Mouse (Mus musculus): ENCODE measurements at regions not wholly inside any gene's neighbourhood (a gene's known extent, or its start where the extent isn't known, plus 50 kb on each side); places are given as distances from the start of the nearest gene placed in this dataset.

DNA sequence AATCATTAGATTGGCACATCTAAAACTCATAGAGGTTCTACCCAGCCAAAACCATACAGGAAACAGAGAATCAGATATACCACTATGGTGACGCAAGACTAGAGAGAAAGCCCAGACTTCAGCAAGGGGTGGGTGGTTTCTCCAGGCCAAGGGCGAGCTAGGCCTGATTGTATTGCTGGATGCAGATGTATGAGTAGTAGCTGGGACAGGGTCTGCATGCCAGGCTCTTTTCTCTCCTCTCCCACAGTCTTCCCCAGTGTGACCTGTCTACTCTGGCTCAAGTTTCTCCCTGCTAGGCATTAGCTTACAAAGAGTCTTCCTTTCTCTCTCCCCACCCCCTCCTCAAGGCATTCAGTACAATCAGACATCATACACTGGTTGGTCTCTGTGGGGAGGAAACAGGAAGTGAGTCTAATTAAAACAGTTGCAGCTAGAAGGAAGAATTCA is 181.8 kb upstream of the Sesn3 start:
- no peak for DNase-seq (ENCODE audit: low read depth)

- DNase-seq (ENCODE audit: low read depth), result no peak
Measured at GRCm38 (mm10) chr9:14103538-14103937, 171.3 kb upstream of the Sesn3 start.

DNA sequence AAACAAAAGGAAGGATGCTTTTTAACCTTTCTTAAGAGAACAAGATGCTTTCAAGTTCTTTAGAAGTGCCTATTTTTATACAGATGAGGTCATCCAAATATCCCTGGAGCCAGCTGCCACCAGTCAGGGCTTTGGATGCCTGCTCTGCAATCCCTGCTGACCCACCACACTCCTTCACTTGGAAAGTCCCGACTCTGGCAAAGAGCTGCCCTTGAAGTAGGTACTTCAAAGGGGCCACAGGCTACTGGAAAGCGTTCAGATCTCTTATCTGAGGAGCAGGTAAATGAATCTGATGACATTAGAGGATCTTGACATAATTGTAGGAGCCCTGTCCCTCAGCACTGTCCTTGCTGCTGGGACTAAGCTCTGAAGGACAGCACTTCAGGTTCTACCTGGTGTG is 169.9 kb upstream of the Sesn3 start:
- no peak for DNase-seq (ENCODE audit: low read depth)

- no peak for DNase-seq (ENCODE audit: low read depth)
Measured at GRCm38 (mm10) chr9:14106371-14106770, 168.5 kb upstream of the Sesn3 start.

DNA sequence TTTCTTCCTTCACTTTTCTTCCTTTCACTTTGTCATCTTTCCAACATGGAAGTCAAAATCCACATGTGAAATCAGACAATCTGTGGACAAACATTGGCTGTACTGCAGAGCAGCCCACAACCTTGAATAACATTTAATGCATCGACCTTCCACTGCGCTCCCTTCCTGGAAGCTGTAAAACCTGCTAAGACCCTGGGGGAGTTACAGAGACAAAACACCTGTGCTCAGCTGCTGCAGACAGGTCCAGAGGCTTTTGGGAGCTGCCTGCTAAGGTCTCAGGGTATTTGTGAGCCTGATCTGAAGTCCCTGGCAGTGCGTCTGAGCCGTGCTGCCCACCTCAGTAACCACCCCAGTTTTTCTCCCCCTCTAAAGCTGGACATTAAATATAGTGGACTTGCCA is 166.1 kb upstream of the Sesn3 start:
- no peak for DNase-seq (ENCODE audit: low read depth)

DNA sequence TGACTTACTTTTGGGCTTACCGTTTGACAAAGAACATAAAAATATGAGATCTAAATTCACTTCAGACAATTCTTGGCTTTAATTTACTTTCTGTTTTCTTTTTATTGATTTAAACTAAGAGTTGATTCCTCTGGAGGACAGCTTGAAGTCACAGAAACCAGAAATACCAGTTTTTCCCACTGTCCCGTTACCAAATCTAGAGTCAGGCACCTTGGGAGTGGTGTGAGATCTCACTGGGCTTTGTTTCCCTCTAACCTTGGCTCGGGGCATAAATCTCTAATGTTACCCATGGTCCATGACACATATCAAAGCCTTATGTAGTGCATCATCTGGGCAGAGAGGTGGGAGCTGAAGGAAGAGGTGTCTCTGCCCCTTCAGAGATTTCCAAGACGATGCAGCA is 165.4 kb upstream of the Sesn3 start:
- no peak for DNase-seq (ENCODE audit: low read depth)

GRCm38 (mm10) chr9:14111713-14112112 is 163.2 kb upstream of the Sesn3 start:
- DNase-seq (ENCODE audit: low read depth), result no peak

DNA sequence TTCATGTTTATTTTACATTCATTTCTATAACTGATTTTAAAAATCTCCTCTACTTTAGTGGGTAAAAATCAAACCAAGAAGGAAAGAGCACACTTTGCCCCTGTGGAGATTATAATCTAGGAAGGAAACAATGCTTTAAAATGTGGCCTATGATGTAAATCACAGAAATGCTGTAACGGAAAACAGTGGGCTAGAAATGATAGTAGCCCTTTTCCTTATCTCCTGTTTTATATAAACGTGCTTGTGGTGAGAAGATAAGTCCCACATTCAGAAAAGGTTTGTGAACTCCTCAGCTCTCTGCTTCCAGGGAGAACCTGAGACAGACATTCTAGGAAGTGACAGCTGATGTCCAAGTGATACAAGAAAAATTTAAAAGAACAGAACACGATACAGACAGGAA is 159.3 kb upstream of the Sesn3 start:
- DNase-seq (ENCODE audit: low read depth), result no peak

DNA sequence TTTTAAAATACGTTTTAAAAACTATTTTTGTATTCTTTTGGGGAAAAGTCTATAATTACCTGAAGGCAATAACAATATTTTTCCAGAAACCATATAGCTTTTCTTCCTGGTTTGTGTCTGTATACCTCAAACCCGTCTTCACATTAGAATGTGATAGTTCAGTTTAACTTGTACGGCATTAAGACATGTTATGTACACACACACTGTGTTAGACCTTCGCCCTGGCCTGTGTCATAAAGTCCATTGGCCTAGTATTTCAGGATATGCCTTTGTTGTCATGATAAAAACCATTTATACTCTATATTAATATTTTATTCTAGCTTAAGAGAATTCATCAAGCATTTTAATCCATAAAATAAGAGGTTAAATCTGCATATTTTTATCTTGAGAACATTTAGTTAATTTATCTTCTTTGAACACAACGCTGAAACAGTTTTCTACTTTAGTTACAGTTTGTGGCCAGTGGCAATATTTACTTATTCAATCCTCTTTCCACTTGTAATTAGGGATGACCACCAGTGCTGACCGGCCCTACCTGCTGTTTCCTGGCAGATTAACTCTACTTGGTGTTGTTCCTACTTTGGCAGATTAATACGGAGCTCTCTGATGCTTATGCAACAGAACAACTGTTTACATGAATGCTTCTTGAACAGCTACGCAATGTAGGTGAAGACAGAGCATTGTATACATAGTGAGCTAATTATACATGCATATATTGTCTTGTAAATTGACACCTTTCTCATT is 158.6 kb upstream of the Sesn3 start:
- DNase-seq (ENCODE audit: low read depth), result no peak

GRCm38 (mm10) chr9:14133372-14133771 is 141.5 kb upstream of the Sesn3 start:
- no peak for DNase-seq (ENCODE audit: low read depth)

DNA sequence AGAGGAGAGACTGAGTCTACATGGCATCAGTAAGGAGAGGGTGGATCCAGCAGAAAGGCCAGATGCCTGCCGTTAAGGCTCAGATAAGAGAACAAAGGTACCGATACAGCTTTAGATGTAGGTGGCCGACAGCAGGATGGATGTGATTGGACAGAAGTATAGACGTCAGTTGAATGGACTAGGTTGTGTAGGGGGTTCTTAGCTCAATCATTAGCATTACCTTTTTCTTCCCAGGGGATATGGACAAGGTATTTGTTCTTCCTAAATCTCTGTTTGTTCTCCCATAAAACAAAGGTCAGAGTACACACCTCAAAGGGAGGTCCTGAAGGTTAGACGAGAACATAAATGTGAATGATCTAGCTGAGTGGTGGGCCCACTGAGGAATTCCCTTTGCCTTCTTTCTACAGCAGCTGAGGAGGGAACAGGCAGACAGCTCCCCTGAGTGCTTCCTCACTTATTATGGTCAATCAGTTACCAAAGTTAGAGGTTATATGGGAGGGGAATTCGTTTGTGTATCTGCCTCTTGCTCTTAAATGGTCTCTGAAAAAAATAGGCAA is 139.9 kb upstream of the Sesn3 start:
- no peak for DNase-seq (ENCODE audit: low read depth)

GRCm38 (mm10) chr9:14141321-14141720 is 133.5 kb upstream of the Sesn3 start:
- DNase-seq (ENCODE audit: low read depth), result no peak

- no peak for DNase-seq (ENCODE audit: low read depth)
Measured at GRCm38 (mm10) chr9:14143988-14144387, 130.9 kb upstream of the Sesn3 start.

- DNase-seq (ENCODE audit: low read depth), result no peak
Measured at GRCm38 (mm10) chr9:14147088-14147487, 127.8 kb upstream of the Sesn3 start.

GRCm38 (mm10) chr9:14147731-14148130 is 127.1 kb upstream of the Sesn3 start:
- no peak for DNase-seq (ENCODE audit: low read depth)

GRCm38 (mm10) chr9:14150288-14150687 is 124.6 kb upstream of the Sesn3 start:
- DNase-seq (ENCODE audit: low read depth), result no peak

DNA sequence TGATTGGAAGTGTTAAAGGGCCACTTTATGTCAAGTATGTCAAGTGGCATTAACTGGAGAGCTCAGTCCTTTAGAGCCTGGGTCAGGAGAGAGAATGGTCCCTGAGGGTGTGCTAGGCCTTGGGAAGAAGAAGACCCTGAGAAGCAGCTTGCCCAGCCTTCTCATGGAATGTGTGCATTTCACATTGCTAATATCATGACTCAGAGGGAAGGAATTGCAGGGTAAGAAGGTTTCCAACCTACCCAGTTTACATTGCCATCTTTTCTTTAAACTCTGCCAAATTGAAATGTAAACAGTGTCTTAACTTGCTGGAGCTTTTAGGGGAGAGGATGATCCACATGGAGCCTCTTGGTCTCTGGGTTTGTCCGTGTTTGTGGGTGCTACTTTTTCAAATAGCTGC is 117.9 kb upstream of the Sesn3 start:
- no peak for DNase-seq (ENCODE audit: low read depth)

GRCm38 (mm10) chr9:14158096-14158837 is 116.6 kb upstream of the Sesn3 start:
- no peak for DNase-seq (ENCODE audit: low read depth)

GRCm38 (mm10) chr9:14160207-14160606 is 114.7 kb upstream of the Sesn3 start:
- no peak for DNase-seq (ENCODE audit: low read depth)

DNA sequence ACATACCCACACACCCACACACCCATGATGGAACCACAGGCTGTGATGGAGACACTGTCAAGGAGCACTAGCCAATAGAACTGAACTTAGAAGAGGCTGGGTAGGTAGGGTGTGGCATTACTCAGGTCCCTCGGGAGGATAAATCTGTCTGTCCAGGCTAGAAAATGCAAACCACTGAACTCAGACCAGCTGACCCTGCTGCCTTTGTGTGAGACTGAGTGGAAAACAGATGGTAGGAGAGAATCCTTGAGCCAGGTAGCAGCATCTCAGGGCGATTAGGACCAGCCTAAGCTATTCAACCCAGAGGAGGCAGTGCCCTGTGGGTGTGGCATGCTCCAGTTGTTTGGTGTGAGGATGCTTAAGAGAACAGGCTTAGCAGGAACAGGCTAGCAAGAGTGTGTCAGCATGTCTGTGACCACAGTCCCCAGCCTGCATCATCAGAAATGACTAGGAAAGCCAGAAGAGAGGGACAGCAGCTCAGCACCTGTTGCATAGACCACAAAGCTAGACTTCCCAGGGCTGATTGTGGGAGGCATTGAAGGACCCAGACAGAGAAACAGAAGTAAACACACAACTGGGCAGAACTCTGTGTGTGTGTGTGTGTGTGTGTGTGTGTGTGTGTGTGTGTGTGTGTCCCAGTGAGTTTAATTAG is 103.2 kb upstream of the Sesn3 start:
- no peak for DNase-seq (ENCODE audit: low read depth)

DNA sequence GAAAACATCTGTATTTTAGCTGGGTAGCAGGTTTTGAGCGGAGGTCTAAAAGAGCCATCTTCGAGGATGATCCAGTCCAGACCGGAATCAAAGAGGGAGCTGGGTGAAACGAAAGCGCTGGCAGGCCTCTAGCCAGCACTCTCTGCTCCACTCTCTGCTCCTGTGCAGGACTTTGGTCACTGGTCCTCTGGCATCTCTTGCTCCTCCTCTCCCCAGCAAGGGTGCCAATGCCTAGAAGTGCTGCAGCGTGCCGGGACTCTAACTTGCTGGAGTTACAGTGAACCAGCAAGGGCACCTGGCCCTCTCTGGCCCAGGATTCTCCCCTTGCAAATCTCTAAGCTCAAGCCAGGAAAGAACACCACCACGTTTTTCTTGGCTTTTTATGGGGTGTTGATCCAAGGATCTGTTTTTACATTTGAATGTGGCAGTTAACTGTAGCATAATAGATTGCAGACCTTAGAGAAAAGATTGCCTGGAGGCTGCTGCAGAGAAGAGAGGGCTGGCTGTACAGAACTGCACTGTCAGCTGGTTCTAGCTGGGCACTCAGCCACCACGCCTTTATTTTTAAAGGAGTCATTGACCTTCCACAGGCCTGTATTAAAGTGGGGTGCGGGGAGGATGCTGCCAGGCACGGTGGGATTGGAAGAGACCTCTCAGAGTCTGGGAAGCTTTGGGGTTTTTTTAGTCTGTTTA is 101.1 kb upstream of the Sesn3 start:
- peak; percentile 56 for DNase-seq (ENCODE audit: low read depth)
